Mouse (Mus musculus) kidney, embryonic 15.5 days (tissue): Measurements from ENCODE around the gene Ccrl2. TPM values are rescaled to one million over a fixed set of nuclear protein-coding genes. Genes with fewer than 3 reads are reported as not detected.

Experiments used
- ATAC-seq: fragments of 200-750 bp; cut with Nextera tagmentation; replicated peaks from 2 replicates; pipeline ENCODE4 v1.8.0; 2017; ENCODE audit warnings: moderate TSS enrichment; ENCODE audit not compliant: low FRiP score
- H3K27ac ChIP-seq: fragments of 300-500 bp; sonication (generic); 2 replicates; pipeline ENCODE4 v1.5.1; 2015; ENCODE audit warnings: mild to moderate bottlenecking, inconsistent platforms
- H3K27me3 ChIP-seq: fragments of 300-500 bp; sonication (generic); 2 replicates; pipeline ENCODE4 v1.6.1; 2015; ENCODE audit warnings: inconsistent platforms
- H3K36me3 ChIP-seq: fragments of 300-500 bp; sonication (generic); 2 replicates; pipeline ENCODE4 v1.6.1; 2015; ENCODE audit warnings: inconsistent platforms
- H3K4me1 ChIP-seq: fragments of 300-500 bp; sonication (generic); 2 replicates; pipeline ENCODE4 v1.6.1; 2015; ENCODE audit warnings: inconsistent platforms
- H3K4me2 ChIP-seq: fragments of 300-500 bp; sonication (generic); 2 replicates; pipeline ENCODE4 v1.6.1; 2015; ENCODE audit warnings: moderate library complexity, mild to moderate bottlenecking, inconsistent platforms
- H3K4me3 ChIP-seq: fragments of 300-500 bp; sonication (generic); replicated peaks from 2 replicates; pipeline ENCODE4 v1.5.1; 2015; ENCODE audit warnings: mild to moderate bottlenecking, inconsistent platforms
- H3K9ac ChIP-seq: fragments of 300-500 bp; sonication (generic); 2 replicates; pipeline ENCODE4 v1.6.1; 2015; ENCODE audit warnings: mild to moderate bottlenecking, inconsistent platforms
- H3K9me3 ChIP-seq: fragments of 300-500 bp; sonication (generic); replicated peaks from 2 replicates; pipeline ENCODE4 v1.6.1; 2016; ENCODE audit warnings: inconsistent platforms
- WGBS: fragments of 180-500 bp; shearing (Covaris S2); methylation state at CpG from one replicate; pipeline ENCODE4 v1.1.7; 2015; ENCODE audit warnings: mixed read lengths; 5-methylcytosine and 5-hydroxymethylcytosine counted together
- polyA plus RNA-seq: library from polyadenylated mRNA; unstranded; fragments of >200 nt; fragmentation: Nextera tagmentation; extraction: Ambion mirVana; gene quantifications from 2 replicates; pipeline ENCODE4 v1.2.1, GENCODE M21; 2015

Ccrl2 gene
- polyA plus RNA-seq, 1 experiment from 2014 or later, result 1.3 TPM

GRCm38 (mm10) chr9:111086995-111087606 is 29.8 kb upstream of the Ccrl2 start:
- H3K9ac ChIP-seq, result no peak overlapping the region
- WGBS, result 42% methylated on average over 3 of the region's 3 CpGs
- no peak for ATAC-seq
- no peak overlapping the region for H3K27ac ChIP-seq
- H3K4me3 ChIP-seq, result no peak overlapping the region
- H3K9me3 ChIP-seq, result no peaks in the 10 kb centered on the region
- peaks cover 11% of the 10 kb centered on the region; the same call in 1 of the 2 replicates for H3K4me1 ChIP-seq
- no peaks in the 10 kb centered on the region for H3K27me3 ChIP-seq
- no peaks in the 10 kb centered on the region for H3K36me3 ChIP-seq
- no peak overlapping the region for H3K4me2 ChIP-seq

GRCm38 (mm10) chr9:111086137-111086536 is 28.8 kb upstream of the Ccrl2 start:
- ATAC-seq, result no peak
- Histone ChIP-seq H3K4me3 (no peak overlapping the region), H3K27me3 (no peaks in the 10 kb centered on the region), H3K9me3 (no peaks in the 10 kb centered on the region), H3K9ac (no peak overlapping the region), H3K36me3 (no peaks in the 10 kb centered on the region), H3K27ac (no peak overlapping the region), H3K4me2 (no peak overlapping the region), H3K4me1 (peaks cover 11% of the 10 kb centered on the region; the same call in 1 of the 2 replicates)
- 75% methylated on average over 6 of the region's 6 CpGs for WGBS

- WGBS, result 47% methylated on average over 4 of the region's 4 CpGs
- no peak overlapping the region for H3K4me2 ChIP-seq
- no peak for ATAC-seq
Measured at GRCm38 (mm10) chr9:111085329-111085728, 28.0 kb upstream of the Ccrl2 start.

GRCm38 (mm10) chr9:111081765-111082164 is 24.4 kb upstream of the Ccrl2 start:
- ATAC-seq, result no peak
- H3K36me3 ChIP-seq, result no peaks in the 10 kb centered on the region
- 84% methylated on average over 5 of the region's 5 CpGs for WGBS
- H3K9me3 ChIP-seq, result peaks cover 5% of the 10 kb centered on the region; the same call in 1 of the 2 replicates
- H3K4me1 ChIP-seq, result no peaks in the 10 kb centered on the region
- H3K27ac ChIP-seq, result no peak overlapping the region
- no peak overlapping the region for H3K4me3 ChIP-seq
- no peak overlapping the region for H3K4me2 ChIP-seq
- no peak overlapping the region for H3K9ac ChIP-seq
- no peaks in the 10 kb centered on the region for H3K27me3 ChIP-seq

More at GRCm38 (mm10) chr9:111085329-111085728, 28.0 kb upstream of the Ccrl2 start:
- H3K9me3 ChIP-seq, result no peaks in the 10 kb centered on the region
- no peak overlapping the region for H3K27ac ChIP-seq
- H3K4me1 ChIP-seq, result peaks cover 11% of the 10 kb centered on the region; the same call in 1 of the 2 replicates
- no peak overlapping the region for H3K9ac ChIP-seq
- H3K36me3 ChIP-seq, result no peaks in the 10 kb centered on the region
- H3K4me3 ChIP-seq, result no peak overlapping the region
- no peaks in the 10 kb centered on the region for H3K27me3 ChIP-seq

GRCm38 (mm10) chr9:111080801-111081200 is 23.5 kb upstream of the Ccrl2 start:
- no peak overlapping the region for H3K27ac ChIP-seq
- no peak for ATAC-seq
- no peaks in the 10 kb centered on the region for H3K4me1 ChIP-seq
- peaks cover 5% of the 10 kb centered on the region; the same call in 1 of the 2 replicates for H3K9me3 ChIP-seq
- 90% methylated on average over 8 of the region's 8 CpGs for WGBS
- no peak overlapping the region for H3K9ac ChIP-seq
- no peaks in the 10 kb centered on the region for H3K27me3 ChIP-seq
- H3K4me2 ChIP-seq, result no peak overlapping the region
- no peak overlapping the region for H3K4me3 ChIP-seq
- no peaks in the 10 kb centered on the region for H3K36me3 ChIP-seq

GRCm38 (mm10) chr9:111077745-111078144 is 20.4 kb upstream of the Ccrl2 start:
- H3K27me3 ChIP-seq, result no peaks in the 10 kb centered on the region
- no peak overlapping the region for H3K9ac ChIP-seq
- H3K27ac ChIP-seq, result no peak overlapping the region
- no peaks in the 10 kb centered on the region for H3K36me3 ChIP-seq
- ATAC-seq, result no peak
- H3K4me1 ChIP-seq, result no peaks in the 10 kb centered on the region
- 67% methylated on average over 5 of the region's 5 CpGs for WGBS
- peaks cover 13% of the 10 kb centered on the region for H3K9me3 ChIP-seq
- H3K4me3 ChIP-seq, result no peak overlapping the region
- H3K4me2 ChIP-seq, result no peak overlapping the region

- 0 out of 2 replicates have a peak, but pooled peaks cover 8% of the 10 kb centered on the region for H3K4me1 ChIP-seq
- no peak overlapping the region for H3K4me3 ChIP-seq
- peaks cover 12% of the 10 kb centered on the region for H3K9me3 ChIP-seq
- no peak overlapping the region for H3K27ac ChIP-seq
- ATAC-seq, result no peak
- H3K36me3 ChIP-seq, result no peaks in the 10 kb centered on the region
- H3K4me2 ChIP-seq, result no peak overlapping the region
- 82% methylated on average over 4 of the region's 4 CpGs for WGBS
- no peaks in the 10 kb centered on the region for H3K27me3 ChIP-seq
- no peak overlapping the region for H3K9ac ChIP-seq
Measured at GRCm38 (mm10) chr9:111072971-111073370, 15.7 kb upstream of the Ccrl2 start.

- no peak overlapping the region for H3K27ac ChIP-seq
- WGBS, result 40% methylated on average over 7 of the region's 7 CpGs
- ATAC-seq, result no peak
- no peak overlapping the region for H3K4me3 ChIP-seq
- H3K4me1 ChIP-seq, result 0 out of 2 replicates have a peak, but pooled peaks cover 8% of the 10 kb centered on the region
- no peak overlapping the region for H3K4me2 ChIP-seq
- H3K9ac ChIP-seq, result no peak overlapping the region
- no peaks in the 10 kb centered on the region for H3K36me3 ChIP-seq
- H3K9me3 ChIP-seq, result peaks cover 8% of the 10 kb centered on the region
- no peaks in the 10 kb centered on the region for H3K27me3 ChIP-seq
Measured at GRCm38 (mm10) chr9:111072175-111072574, 14.9 kb upstream of the Ccrl2 start.

GRCm38 (mm10) chr9:111070546-111070961 is 13.2 kb upstream of the Ccrl2 start:
- Histone ChIP-seq H3K4me3 (no peak overlapping the region), H3K4me2 (no peak overlapping the region), H3K4me1 (0 out of 2 replicates have a peak, but pooled peaks cover 8% of the 10 kb centered on the region), H3K9me3 (peaks cover 8% of the 10 kb centered on the region), H3K27me3 (no peaks in the 10 kb centered on the region), H3K27ac (no peak overlapping the region), H3K36me3 (no peaks in the 10 kb centered on the region), H3K9ac (no peak overlapping the region)
- ATAC-seq, result no peak
- WGBS, result 28% methylated on average over 4 of the region's 4 CpGs

GRCm38 (mm10) chr9:111067052-111067451 is 9.7 kb upstream of the Ccrl2 start:
- Histone ChIP-seq H3K27ac (no peak overlapping the region), H3K27me3 (no peaks in the 10 kb centered on the region), H3K9me3 (no peaks in the 10 kb centered on the region), H3K4me1 (0 out of 2 replicates have a peak, but pooled peaks cover 8% of the 10 kb centered on the region), H3K36me3 (no peaks in the 10 kb centered on the region), H3K4me3 (no peak overlapping the region), H3K4me2 (no peak overlapping the region), H3K9ac (no peak overlapping the region)
- no peak for ATAC-seq
- 74% methylated on average over 4 of the region's 4 CpGs for WGBS

- Histone ChIP-seq H3K4me3 (no peak overlapping the region), H3K27me3 (0 out of 2 replicates have a peak, but pooled peaks cover 3% of the 10 kb centered on the region), H3K36me3 (no peaks in the 10 kb centered on the region), H3K4me2 (no peak overlapping the region), H3K4me1 (peaks cover 2% of the 10 kb centered on the region; the same call in 1 of the 2 replicates), H3K27ac (no peak overlapping the region), H3K9me3 (no peaks in the 10 kb centered on the region), H3K9ac (no peak overlapping the region)
- ATAC-seq, result no peak
- 54% methylated on average over 5 of the region's 5 CpGs for WGBS
Measured at GRCm38 (mm10) chr9:111062840-111063239, 5.5 kb upstream of the Ccrl2 start.

GRCm38 (mm10) chr9:111058943-111059556 is 1.7 kb upstream of the Ccrl2 start:
- Histone ChIP-seq H3K4me3 (no peak overlapping the region), H3K27ac (no peak overlapping the region), H3K36me3 (no peaks in the 10 kb centered on the region), H3K4me2 (no peak overlapping the region), H3K4me1 (peaks cover 24% of the 10 kb centered on the region), H3K9me3 (no peaks in the 10 kb centered on the region), H3K9ac (no peak overlapping the region), H3K27me3 (0 out of 2 replicates have a peak, but pooled peaks cover 3% of the 10 kb centered on the region)
- ATAC-seq, result no peak
- 44% methylated on average over 10 of the region's 10 CpGs for WGBS
